Mouse (Mus musculus) heart, embryonic 11.5 days (tissue): ENCODE results near the gene Dbnl. TPM values are rescaled to one million over a fixed set of nuclear protein-coding genes. Genes with fewer than 3 reads are reported as not detected.

ENCODE experiments used
- ATAC-seq: fragments of 200-750 bp; cut with Nextera tagmentation; replicated peaks from 2 replicates; pipeline ENCODE4 v1.8.0; 2017; ENCODE audit warnings: moderate library complexity; ENCODE audit not compliant: insufficient number of reproducible peaks, low FRiP score, low TSS enrichment
- H3K27ac ChIP-seq: fragments of 300-500 bp; sonication (generic); 2 replicates; pipeline ENCODE4 v1.5.1; 2014; ENCODE audit warnings: mild to moderate bottlenecking, low read depth, low read length
- H3K27me3 ChIP-seq: fragments of 300-500 bp; sonication (generic); 2 replicates; pipeline ENCODE4 v1.6.1; 2014; ENCODE audit warnings: mild to moderate bottlenecking, low read length, mixed read lengths; ENCODE audit not compliant: control insufficient read depth, insufficient read depth
- H3K36me3 ChIP-seq: fragments of 300-500 bp; sonication (generic); 2 replicates; pipeline ENCODE4 v1.6.1; 2014; ENCODE audit warnings: mild to moderate bottlenecking, low read length, moderate library complexity, mixed read lengths; ENCODE audit not compliant: control insufficient read depth, insufficient read depth
- H3K4me1 ChIP-seq: fragments of 300-500 bp; sonication (generic); 2 replicates; pipeline ENCODE4 v1.6.1; 2014; ENCODE audit warnings: low read length; ENCODE audit not compliant: control insufficient read depth, insufficient read depth
- H3K4me2 ChIP-seq: fragments of 300-500 bp; sonication (generic); 2 replicates; pipeline ENCODE4 v1.6.1; 2014; ENCODE audit warnings: mild to moderate bottlenecking, moderate library complexity
- H3K4me3 ChIP-seq: fragments of 300-500 bp; sonication (generic); 2 replicates; pipeline ENCODE4 v1.5.1; 2014; ENCODE audit warnings: low read depth, low read length
- H3K9ac ChIP-seq: fragments of 300-500 bp; sonication (generic); 2 replicates; pipeline ENCODE4 v1.6.1; 2014; ENCODE audit warnings: mild to moderate bottlenecking, low read depth, low read length, moderate library complexity
- H3K9me3 ChIP-seq: fragments of 300-500 bp; sonication (generic); replicated peaks from 2 replicates; pipeline ENCODE4 v1.6.1; 2016; ENCODE audit warnings: low read length; ENCODE audit not compliant: control insufficient read depth
- WGBS: fragments of 180-500 bp; shearing (Covaris S2); extraction: QIAGEN DNeasy Blood & Tissue Kit; methylation state at CpG from one replicate; pipeline ENCODE4 v1.1.7; 2014; ENCODE audit not compliant: insufficient replicate concordance; 5-methylcytosine and 5-hydroxymethylcytosine counted together
- polyA plus RNA-seq: library from polyadenylated mRNA; unstranded; fragments of >200 nt; fragmentation: Nextera tagmentation; extraction: Ambion mirVana; gene quantifications from 2 replicates; pipeline ENCODE4 v1.2.1, GENCODE M21; 2014

Dbnl gene
- polyA plus RNA-seq, 1 experiment from 2014 or later: 88.3 TPM

DNA sequence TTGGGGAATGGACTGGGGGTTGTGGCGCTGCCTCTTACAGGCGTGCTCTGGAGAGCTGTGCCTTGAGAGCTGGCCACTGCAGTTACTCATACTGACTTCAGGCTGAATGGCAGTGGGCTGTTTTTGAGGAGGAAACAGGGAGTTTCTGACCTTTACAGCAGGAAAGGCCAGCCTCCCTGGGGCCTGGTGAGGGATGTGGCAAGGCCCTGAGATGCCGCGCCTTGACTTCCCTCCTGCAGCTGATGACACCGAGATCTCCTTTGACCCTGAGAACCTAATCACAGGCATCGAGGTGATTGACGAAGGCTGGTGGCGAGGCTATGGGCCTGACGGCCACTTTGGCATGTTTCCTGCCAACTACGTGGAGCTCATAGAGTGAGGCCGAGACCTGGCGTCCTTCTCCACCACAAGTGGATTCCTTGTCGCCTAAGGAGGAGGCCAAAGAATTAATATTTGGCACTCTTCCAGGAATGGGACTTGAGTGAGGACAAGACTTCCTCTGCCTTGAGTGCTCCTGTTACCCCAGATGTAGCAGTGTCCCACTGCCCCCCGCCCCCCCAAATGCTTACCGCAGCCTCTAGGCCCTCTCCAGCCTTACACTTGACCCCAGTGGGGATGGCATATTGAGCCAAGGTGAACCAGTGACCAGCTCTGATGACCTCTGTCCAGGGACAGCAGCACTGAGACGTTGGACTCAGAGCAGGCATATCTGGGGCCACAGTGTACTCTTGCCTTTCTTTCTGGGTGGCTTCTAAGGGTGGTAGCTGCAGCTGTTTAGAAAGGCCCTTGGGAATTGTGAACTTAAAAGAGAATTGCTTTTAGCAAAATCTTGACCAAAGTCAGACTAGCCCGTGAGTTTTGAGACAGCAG is 11.6 kb downstream of the Dbnl start:
- Histone ChIP-seq H3K27me3 (no peaks in the 10 kb centered on the region), H3K9me3 (no peaks in the 10 kb centered on the region), H3K36me3 (peaks cover 28% of the 10 kb centered on the region), H3K27ac (no peak overlapping the region; the same call in 1 of the 2 replicates), H3K4me3 (no peak overlapping the region), H3K4me2 (no peak overlapping the region), H3K4me1 (peaks cover 19% of the 10 kb centered on the region), H3K9ac (no peak overlapping the region)
- ATAC-seq: no peak
- 77% methylated on average over 17 of the region's 17 CpGs for WGBS

DNA sequence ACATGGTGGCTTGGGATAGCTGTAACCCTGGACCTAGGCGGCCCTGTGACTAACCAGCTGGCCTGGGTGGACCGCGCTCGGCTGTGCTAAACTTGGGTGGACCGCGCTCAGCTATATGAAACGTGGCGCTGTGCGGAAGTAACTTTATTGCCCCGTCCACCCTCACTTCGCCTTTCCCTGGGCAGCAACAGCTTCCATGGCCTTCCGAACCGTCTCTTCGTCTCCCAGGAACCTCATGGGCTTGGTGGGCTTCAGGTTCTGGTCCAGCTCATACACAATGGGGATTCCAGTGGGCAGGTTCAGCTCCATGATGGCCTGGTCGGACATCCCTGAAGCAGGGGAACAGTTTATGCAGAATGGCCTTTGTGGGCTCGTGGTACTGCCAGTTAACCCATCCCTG is 13.2 kb downstream of the Dbnl start:
- WGBS: 91% methylated on average over 16 of the region's 16 CpGs
- Histone ChIP-seq H3K4me1 (peaks cover 15% of the 10 kb centered on the region), H3K27ac (peak overlapping the region; percentile 82; the same call in 1 of the 2 replicates), H3K9me3 (no peaks in the 10 kb centered on the region), H3K36me3 (peaks cover 18% of the 10 kb centered on the region; the same call in 1 of the 2 replicates), H3K4me2 (peak overlapping the region; percentile 72), H3K4me3 (peak overlapping the region; percentile 64), H3K9ac (peak overlapping the region; percentile 85), H3K27me3 (no peaks in the 10 kb centered on the region)
- no peak for ATAC-seq

DNA sequence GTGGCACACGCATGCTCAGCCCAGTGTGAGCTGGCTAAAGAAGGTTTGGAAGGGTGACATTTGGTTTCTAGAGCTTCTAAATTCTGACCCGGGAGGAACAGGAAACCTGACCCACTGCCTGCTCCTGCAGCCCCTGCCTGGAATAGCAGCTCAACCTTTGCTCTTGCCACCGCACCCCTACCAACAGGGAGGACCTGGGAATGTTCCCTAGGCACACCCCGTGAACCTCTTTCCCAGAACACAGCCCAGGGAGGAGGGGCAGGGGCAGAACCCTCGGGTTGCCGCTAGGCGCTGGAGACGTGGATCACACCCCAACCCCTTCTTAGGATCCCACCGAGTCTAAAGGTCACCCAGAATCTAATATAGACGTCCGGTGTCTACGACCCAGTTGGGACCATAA is 13.7 kb downstream of the Dbnl start:
- Histone ChIP-seq H3K27me3 (no peaks in the 10 kb centered on the region), H3K4me3 (peak overlapping the region; percentile 64), H3K4me1 (peaks cover 15% of the 10 kb centered on the region), H3K9ac (peak overlapping the region; percentile 85), H3K27ac (peak overlapping the region; percentile 82), H3K36me3 (peaks cover 14% of the 10 kb centered on the region; the same call in 1 of the 2 replicates), H3K9me3 (no peaks in the 10 kb centered on the region), H3K4me2 (peak overlapping the region; percentile 72)
- ATAC-seq: no peak
- 52% methylated on average over 12 of the region's 12 CpGs for WGBS

DNA sequence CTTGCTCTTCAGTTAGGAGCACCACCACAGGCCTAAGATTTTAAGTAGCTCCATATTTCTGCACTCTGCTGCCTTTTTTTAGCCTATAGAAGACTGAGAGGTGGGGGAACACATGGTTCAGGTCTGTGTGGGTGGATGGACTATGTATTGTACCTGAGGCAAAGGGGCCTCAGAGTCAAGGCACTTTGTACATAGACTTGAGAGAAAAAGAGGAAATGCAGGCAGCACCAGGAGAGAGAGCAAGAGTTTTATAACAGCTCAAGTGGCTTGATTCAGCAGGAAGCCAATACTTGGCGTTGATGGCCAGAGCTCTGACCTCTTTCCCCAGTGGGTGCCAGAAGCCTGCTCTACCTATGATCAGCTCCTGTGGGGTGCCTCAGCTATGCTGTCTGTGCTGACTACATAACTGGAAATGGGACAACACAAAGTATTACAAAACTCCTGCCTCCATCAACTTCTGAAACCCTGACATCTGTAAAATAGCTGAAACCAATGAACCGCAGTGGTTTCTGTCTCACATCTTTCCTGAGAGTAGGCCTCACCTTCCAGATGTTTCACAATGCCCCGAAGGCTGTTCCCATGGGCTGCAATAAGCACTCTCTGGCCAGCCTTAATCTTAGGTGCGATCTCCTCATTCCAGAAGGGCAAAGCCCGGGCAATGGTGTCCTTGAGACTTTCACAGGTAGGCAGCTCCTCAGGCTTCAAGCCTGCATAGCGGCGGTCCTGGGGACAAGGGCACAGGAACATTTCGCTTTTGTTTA is 14.3 kb downstream of the Dbnl start:
- H3K4me1 ChIP-seq: peaks cover 15% of the 10 kb centered on the region
- H3K36me3 ChIP-seq: peaks cover 8% of the 10 kb centered on the region; the same call in 1 of the 2 replicates
- ATAC-seq: no peak
- no peaks in the 10 kb centered on the region for H3K27me3 ChIP-seq
- peak overlapping the region; percentile 85 for H3K9ac ChIP-seq
- H3K4me2 ChIP-seq: peak overlapping the region; percentile 72
- H3K9me3 ChIP-seq: no peaks in the 10 kb centered on the region
- 52% methylated on average over 8 of the region's 8 CpGs for WGBS
- H3K27ac ChIP-seq: peak overlapping the region; percentile 82
- peak overlapping the region; percentile 64 for H3K4me3 ChIP-seq

DNA sequence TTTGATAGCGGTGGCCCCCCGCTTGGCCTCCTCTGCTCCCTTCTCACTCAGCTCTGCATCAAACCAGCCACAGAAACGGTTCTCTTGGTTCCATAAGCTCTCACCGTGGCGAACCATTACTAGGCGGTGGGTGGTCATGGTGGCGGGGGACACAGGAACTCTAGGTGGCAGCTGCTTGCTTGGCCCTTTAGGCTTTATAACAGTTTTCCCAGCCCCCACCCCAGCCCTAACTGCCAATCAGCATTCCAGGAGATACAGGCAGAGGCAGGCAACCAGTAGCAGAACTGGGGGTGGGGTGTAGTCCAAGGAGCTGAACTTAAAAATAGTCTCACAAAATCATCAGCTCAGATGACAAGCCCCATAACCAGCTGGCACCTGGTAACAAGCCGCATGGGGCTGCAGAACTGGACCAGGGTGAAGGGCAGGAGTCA is 15.3 kb downstream of the Dbnl start, which contains the start of gene Pgam2:
Gene Pgam2, minus strand, starts transcription at position 183 of the 431 bp plus-strand sequence.
- peak within 1 kb of the TSS; percentile 82 for H3K27ac ChIP-seq
- peak within 1 kb of the TSS; percentile 64 for H3K4me3 ChIP-seq
- H3K4me2 ChIP-seq: peak within 1 kb of the TSS; percentile 72
- ATAC-seq: peak; percentile 56
- H3K4me1 ChIP-seq: peaks cover 15% of the 10 kb centered on the region
- H3K27me3 ChIP-seq: no peaks in the 10 kb centered on the region
- WGBS: 32% methylated on average over 8 of the region's 8 CpGs
- peaks cover 4% of the 10 kb centered on the region; the same call in 1 of the 2 replicates for H3K36me3 ChIP-seq
- H3K9me3 ChIP-seq: no peaks in the 10 kb centered on the region
- H3K9ac ChIP-seq: peak within 1 kb of the TSS; percentile 85

DNA sequence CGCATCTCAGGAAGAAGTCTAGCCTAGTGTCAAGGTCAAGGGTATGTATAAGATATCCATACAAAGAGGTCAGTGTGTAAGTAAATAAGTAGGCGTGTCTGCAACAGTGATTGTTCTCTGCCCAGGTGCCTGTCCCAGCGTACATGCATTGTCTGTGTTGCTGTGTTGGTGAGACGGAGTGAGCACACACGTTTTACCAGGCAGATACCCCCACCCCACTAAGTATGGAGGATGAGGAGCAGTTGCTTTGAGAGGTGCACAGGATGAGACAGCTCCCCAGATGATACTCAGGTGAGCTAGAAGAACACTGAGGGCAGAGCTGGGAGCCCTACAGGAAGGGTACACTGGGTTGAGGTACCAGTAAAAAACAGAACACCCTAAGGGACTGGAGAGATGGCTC is 15.9 kb downstream of the Dbnl start:
- WGBS: 66% methylated on average over 5 of the region's 5 CpGs
- H3K4me3 ChIP-seq: no peak overlapping the region
- H3K4me2 ChIP-seq: peak overlapping the region; percentile 44
- H3K4me1 ChIP-seq: peaks cover 15% of the 10 kb centered on the region
- ATAC-seq: no peak
- no peaks in the 10 kb centered on the region; the same call in 1 of the 2 replicates for H3K36me3 ChIP-seq
- H3K9ac ChIP-seq: peak overlapping the region; percentile 85; the same call in 1 of the 2 replicates
- peak overlapping the region; percentile 62 for H3K27ac ChIP-seq
- H3K9me3 ChIP-seq: no peaks in the 10 kb centered on the region
- H3K27me3 ChIP-seq: no peaks in the 10 kb centered on the region

DNA sequence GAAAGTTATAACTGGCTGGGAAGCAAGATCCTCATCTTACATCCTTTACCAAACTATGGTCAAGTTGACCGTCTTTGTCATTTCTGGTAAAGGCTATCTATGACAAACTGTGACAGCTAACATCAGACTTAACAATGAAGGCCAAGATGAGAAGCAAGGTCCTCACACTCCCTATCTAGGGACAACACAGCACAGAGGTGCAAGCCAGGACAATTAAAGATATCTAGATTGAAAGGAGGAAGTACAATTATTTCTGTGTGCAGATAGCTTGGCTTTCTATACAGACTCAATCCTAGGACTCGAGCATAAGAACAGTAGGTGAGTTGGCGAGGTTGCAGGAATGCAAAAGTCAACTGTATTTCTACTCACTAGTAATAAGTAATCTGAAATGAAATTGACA is 17.4 kb downstream of the Dbnl start:
- Histone ChIP-seq H3K27me3 (no peaks in the 10 kb centered on the region), H3K4me1 (peaks cover 15% of the 10 kb centered on the region), H3K9me3 (no peaks in the 10 kb centered on the region), H3K4me2 (no peak overlapping the region), H3K4me3 (no peak overlapping the region), H3K36me3 (no peaks in the 10 kb centered on the region), H3K27ac (no peak overlapping the region), H3K9ac (no peak overlapping the region)
- ATAC-seq: no peak
- WGBS: 79% methylated on average over 3 of the region's 3 CpGs

DNA sequence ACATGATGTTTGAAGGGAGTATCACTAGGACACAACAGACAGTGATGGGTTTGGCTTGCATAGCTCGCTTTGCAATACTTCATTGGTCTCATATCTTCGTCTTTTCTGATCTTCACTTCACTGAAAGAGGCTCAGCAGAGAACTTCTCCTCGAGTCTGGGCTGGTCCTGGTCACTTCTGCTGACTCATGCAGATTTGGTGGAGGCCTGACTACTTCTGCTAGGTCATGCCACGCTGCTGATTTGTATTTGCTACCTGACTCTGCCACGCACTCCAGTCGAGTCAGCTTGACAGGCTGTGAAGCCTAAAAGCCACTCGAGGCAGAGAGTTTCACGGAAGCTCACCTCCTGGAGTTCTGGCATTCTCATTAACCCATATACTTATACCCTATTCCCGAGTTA is 19.7 kb downstream of the Dbnl start:
- WGBS: 81% methylated on average over 9 of the region's 9 CpGs
- H3K27me3 ChIP-seq: no peaks in the 10 kb centered on the region
- ATAC-seq: no peak
- peaks cover 7% of the 10 kb centered on the region for H3K4me1 ChIP-seq
- no peak overlapping the region for H3K9ac ChIP-seq
- H3K4me2 ChIP-seq: no peak overlapping the region
- H3K4me3 ChIP-seq: no peak overlapping the region
- no peaks in the 10 kb centered on the region for H3K36me3 ChIP-seq
- no peak overlapping the region for H3K27ac ChIP-seq
- no peaks in the 10 kb centered on the region for H3K9me3 ChIP-seq
